Mouse (Mus musculus) E14TG2a.4 (cell line): Measurements from ENCODE around the gene Olfr868.

ENCODE experiments used
- CTCF ChIP-seq: conservative IDR thresholded peaks from 2 replicates; pipeline ENCODE4 v1.5.1; 2014; ENCODE audit warnings: low read length
- NANOG ChIP-seq: IDR thresholded peaks from 2 replicates; pipeline ENCODE4 v1.6.1; 2014; ENCODE audit warnings: borderline replicate concordance, low read length, mixed read lengths
- POU5F1 ChIP-seq: IDR thresholded peaks from 2 replicates; pipeline ENCODE4 v1.6.1; 2014; ENCODE audit warnings: low read length, borderline replicate concordance

DNA sequence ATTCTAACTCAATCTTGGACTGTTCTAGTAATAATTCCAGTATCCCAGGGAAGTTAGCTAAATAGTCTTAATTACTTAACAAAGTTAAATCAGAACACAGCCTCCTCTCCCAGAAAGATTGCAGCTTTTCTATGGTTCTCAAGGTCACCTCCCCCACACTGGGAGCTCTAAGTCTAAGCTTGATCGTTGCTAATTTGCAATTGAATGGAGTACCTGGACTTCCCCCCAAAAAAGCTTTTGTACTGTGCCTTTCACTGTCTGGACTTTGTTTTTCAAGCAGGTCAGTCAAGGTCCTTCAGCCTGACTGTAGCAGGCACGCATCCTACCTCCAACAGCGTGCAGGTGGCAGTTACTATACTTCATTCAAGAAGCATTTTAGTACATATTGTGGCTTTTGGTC lies 28.2 kb upstream of the Olfr868 start:
- TF ChIP-seq CTCF = no peak
- TF ChIP-seq POU5F1 = 0 out of 2 replicates have a peak, but pooled peaks have one; percentile 20
- TF ChIP-seq NANOG = peak; percentile 82; the same call in 1 of the 2 replicates
